Mouse (Mus musculus): ENCODE measurements at regions not wholly inside any gene's neighbourhood (a gene's known extent, or its start where the extent isn't known, plus 50 kb on each side); places are given as distances from the start of the nearest gene placed in this dataset.
"Not testable (repeated sequence)": the region's sequence is repeated elsewhere in the genome, so short reads cannot be mapped to it uniquely, and the experiment has no call there.

DNA sequence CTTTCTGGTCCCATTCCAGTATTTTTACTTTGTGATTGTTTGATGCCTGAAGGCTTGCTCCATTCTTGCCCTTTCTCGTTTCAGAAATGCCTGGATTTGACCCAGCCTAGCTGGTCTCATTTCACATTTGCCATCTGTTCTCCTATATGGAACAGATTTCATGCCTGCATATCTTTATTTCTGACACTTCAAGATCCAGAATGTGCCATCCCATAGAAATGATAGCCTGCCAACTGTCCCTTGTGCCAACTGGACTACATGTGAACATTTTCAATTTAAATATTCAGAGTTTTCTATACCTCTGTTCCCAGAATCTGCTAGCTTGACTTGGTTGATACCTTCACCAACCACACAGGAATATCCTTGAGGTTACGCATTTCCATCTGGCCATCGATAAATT is 669.0 kb downstream of the Fscb start:
- intact Hi-C loops (cut with DNase I), result no loop called here
- peak; percentile 4 for DNase-seq

DNA sequence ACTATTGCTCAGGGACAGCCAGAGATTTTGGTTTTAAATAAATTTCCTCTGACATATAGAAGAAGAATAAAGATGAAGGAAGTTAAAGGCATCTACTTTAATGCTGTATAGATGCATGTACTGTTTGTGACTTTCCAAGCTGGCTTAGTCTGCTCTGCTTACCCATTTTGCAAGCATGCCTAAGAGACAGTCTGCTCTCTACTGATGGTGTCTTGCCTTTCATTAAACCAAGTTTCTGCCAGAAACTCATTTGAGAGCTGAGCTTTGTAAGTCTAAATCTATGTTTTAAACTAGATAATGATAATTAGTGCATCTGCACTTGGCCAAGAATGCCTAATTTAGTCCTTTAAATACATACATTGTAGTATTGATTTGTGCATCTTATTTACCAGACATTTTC is 670.5 kb downstream of the Fscb start:
- intact Hi-C loops (cut with DNase I), result no loop called here
- no peak for DNase-seq

GRCm38 (mm10) chr12:63791667-63792066 is 682.8 kb downstream of the Fscb start:
- DNase-seq, result no peak
- intact Hi-C loops (cut with DNase I), result no loop called here

GRCm38 (mm10) chr12:63777874-63778273 is 696.6 kb downstream of the Fscb start:
- intact Hi-C loops (cut with DNase I), result no loop called here
- DNase-seq, result no peak

GRCm38 (mm10) chr12:63761073-63761472 is 713.4 kb downstream of the Fscb start:
- intact Hi-C loops (cut with DNase I); DNase-seq: not testable (repeated sequence)
